ENCODE assay signal across 15 mouse cellular contexts in the genomic region with DNA sequence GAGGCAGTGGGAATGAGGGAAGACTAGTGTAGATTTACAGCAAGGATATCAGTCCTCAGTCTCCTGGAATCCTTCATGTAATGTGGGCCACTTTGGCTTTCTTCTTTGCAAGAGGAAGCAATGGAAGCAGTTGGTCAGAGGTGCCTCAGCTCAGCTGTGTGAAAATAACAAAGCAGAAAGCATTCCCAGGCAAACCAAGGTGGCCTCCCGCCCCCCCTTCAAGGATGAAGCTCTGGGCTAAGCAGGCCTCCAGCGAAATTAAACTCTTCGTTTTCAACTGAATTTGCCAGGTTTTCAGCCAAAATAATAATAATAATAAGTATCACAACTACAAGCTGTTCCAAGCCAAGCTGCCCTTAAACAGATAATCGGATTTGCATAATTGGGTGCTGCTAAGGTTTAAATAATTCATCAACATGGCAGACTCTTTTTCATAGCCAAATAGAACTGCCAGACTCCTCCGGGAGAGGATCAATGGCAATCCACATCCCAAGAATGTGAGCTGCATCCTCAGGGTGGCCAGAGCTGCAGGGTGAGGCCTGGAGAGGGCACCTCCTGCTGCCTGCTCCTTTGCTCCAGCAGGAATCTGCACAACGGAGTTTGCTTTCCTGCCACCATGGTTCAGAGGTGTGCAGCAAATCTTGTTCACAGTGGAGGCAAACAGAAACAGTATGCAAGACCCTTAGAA.
A peak's percentile ranks its signal among the peaks of the same experiment; 100 is the strongest.
DNase-seq lines count a peak whose midpoint lies in the region; ATAC-seq and TF ChIP-seq lines count a peak whose summit lies in the region.
"Had no signal": no experiment of that assay in that cellular context is flagged by ENCODE, and none has a peak within 500 bp of the region (broad histone marks: within the 10 kb centered on the region; RNA-seq: fewer than 3 reads in every experiment).

No protein-coding gene starts in this region.

- H3K9me3 ChIP-seq in hindbrain, embryonic 11.5 days (ENCODE audit: control insufficient read depth, low read length) = no peaks in the 10 kb centered on the region
- no peaks in the 10 kb centered on the region for H3K9me3 ChIP-seq in midbrain, embryonic 14.5 days (ENCODE audit: control insufficient read depth, low read length)
- H3K9me3 ChIP-seq: liver, embryonic 15.5 days had no signal

- H3K4me1 ChIP-seq in hindbrain, embryonic 11.5 days (replicated peaks; ENCODE audit: control insufficient read depth, insufficient read depth, low read length) = peaks cover 3% of the 10 kb centered on the region; the same call in 1 of the 2 replicates
- peaks cover 15% of the 10 kb centered on the region for H3K4me1 ChIP-seq in midbrain, embryonic 14.5 days (ENCODE audit: control insufficient read depth, insufficient read depth, low read length)
- H3K4me1 ChIP-seq: liver, embryonic 15.5 days had no signal

- H3K9ac ChIP-seq in hindbrain, embryonic 11.5 days (ENCODE audit: low read depth, low read length) = no peak overlapping the region
- H3K9ac ChIP-seq in midbrain, embryonic 14.5 days (replicated peaks; ENCODE audit: low read length) = no peak overlapping the region
- H3K9ac ChIP-seq: liver, embryonic 15.5 days had no signal

- 15% methylated on average over 6 of the region's 6 CpGs for WGBS in hindbrain, embryonic 11.5 days
- 4% methylated on average over 6 of the region's 6 CpGs for WGBS in midbrain, embryonic 14.5 days

- peak; percentile 57 for ATAC-seq in hindbrain, embryonic 11.5 days (ENCODE audit: low FRiP score)
- peak; percentile 89 for ATAC-seq in midbrain, embryonic 14.5 days (ENCODE audit: low FRiP score, low TSS enrichment)
- ATAC-seq: CD4-positive, CD25-positive, alpha-beta regulatory T cell, adult 4 months; Patski had no signal

- H3K27ac ChIP-seq in hindbrain, embryonic 11.5 days (ENCODE audit: low read depth, low read length) = no peak overlapping the region; the same call in 1 of the 2 replicates
- peak overlapping the region; percentile 26 for H3K27ac ChIP-seq in midbrain, embryonic 14.5 days (replicated peaks; ENCODE audit: low read depth, low read length)
- H3K27ac ChIP-seq: liver, embryonic 15.5 days had no signal

- no peak overlapping the region for H3K4me2 ChIP-seq in hindbrain, embryonic 11.5 days (replicated peaks; ENCODE audit: low read depth, low read length)
- no peak overlapping the region for H3K4me2 ChIP-seq in midbrain, embryonic 14.5 days (ENCODE audit: low read length)
- H3K4me2 ChIP-seq: liver, embryonic 15.5 days had no signal

- TF ChIP-seq CTCF in brain, embryonic 14.5 days (IDR thresholded peaks at IDR 0.05; ENCODE audit: borderline replicate concordance, extremely low read depth, insufficient read depth, insufficient read length) = no peak

- H3K36me3 ChIP-seq in hindbrain, embryonic 11.5 days (ENCODE audit: control insufficient read depth, insufficient read depth, low read length) = no peaks in the 10 kb centered on the region
- no peaks in the 10 kb centered on the region for H3K36me3 ChIP-seq in midbrain, embryonic 14.5 days (ENCODE audit: control insufficient read depth, insufficient read depth, low read length)
- H3K36me3 ChIP-seq: liver, embryonic 15.5 days had no signal

- TF ChIP-seq POLR2A in brain, embryonic 14.5 days (IDR thresholded peaks at IDR 0.05; ENCODE audit: borderline replicate concordance, extremely low read depth, insufficient read depth, insufficient read length, poor library complexity, severe bottlenecking) = no peak

- DNase-seq in ES-CJ7 (ENCODE audit: low read depth, low spot score) = peak; percentile 8
- DNase-seq in brain, embryonic 14.5 days (ENCODE audit: low read depth) = peak; percentile 87
- peak; percentile 26 for DNase-seq in hindbrain, embryonic 11.5 days (ENCODE audit: low spot score)
- DNase-seq in midbrain, embryonic 14.5 days = peak; percentile 76
- DNase-seq in gastrocnemius, postnatal 36 days = no peak
- no peak for DNase-seq in adrenal gland, postnatal 36 days
- no peak for DNase-seq in urinary bladder, adult 18-20 months (ENCODE audit: low spot score in 2 of 2)
- DNase-seq: adrenal gland, adult 8-10 months; gastrocnemius, postnatal 25 days; kidney, postnatal 10 days; right cerebral cortex, postnatal 14 days; thymus, postnatal 14 days had no signal

- no peak overlapping the region for H3K4me3 ChIP-seq in hindbrain, embryonic 11.5 days (ENCODE audit: low read depth, low read length)
- H3K4me3 ChIP-seq in midbrain, embryonic 14.5 days (replicated peaks; ENCODE audit: low read depth, low read length) = no peak overlapping the region
- H3K4me3 ChIP-seq: liver, embryonic 15.5 days had no signal

- intact Hi-C loops in gastrocnemius, postnatal 36 days (cut with DNase I) = no loop called here

- H3K27me3 ChIP-seq in hindbrain, embryonic 11.5 days (ENCODE audit: control insufficient read depth, insufficient read depth, low read length) = peaks cover 2% of the 10 kb centered on the region; the same call in 1 of the 2 replicates
- no peaks in the 10 kb centered on the region for H3K27me3 ChIP-seq in midbrain, embryonic 14.5 days (ENCODE audit: control insufficient read depth, insufficient read depth, low read length)
- H3K27me3 ChIP-seq: liver, embryonic 15.5 days; Patski had no signal

Comparison
In these comparisons a context has a peak if more than half of its experiments do, and no peak if none do; other contexts are left out.
1. DNase-seq: peak in ES-CJ7 (single experiment), brain, embryonic 14.5 days (single experiment), hindbrain, embryonic 11.5 days (single experiment) and midbrain, embryonic 14.5 days (single experiment); none in gastrocnemius, postnatal 36 days (0 of 2), adrenal gland, postnatal 36 days (0 of 2) and urinary bladder, adult 18-20 months (0 of 2).